Mouse (Mus musculus): ENCODE data around the gene Adam25. TPM values are rescaled to one million over a fixed set of nuclear protein-coding genes. Genes with fewer than 3 reads are reported as not detected.
"Not testable (repeated sequence)": the region's sequence is repeated elsewhere in the genome, so short reads cannot be mapped to it uniquely, and the experiment has no call there.

Gene Adam25
- total RNA-seq (2014; rRNA removed) (not detected in 2 replicates), polyA plus RNA-seq (2015; fragmentation: Nextera tagmentation; extraction: Ambion mirVana) (not detected in 2 replicates)

- 63% methylated on average over 1 of the region's 1 CpGs for WGBS
- not testable (repeated sequence) for H3K27me3 ChIP-seq (ENCODE audit: insufficient read depth, low read length); H3K27ac ChIP-seq; H3K4me1 ChIP-seq (ENCODE audit: insufficient read depth, low read length); ATAC-seq; H3K4me2 ChIP-seq (ENCODE audit: low read depth, low read length); H3K4me3 ChIP-seq (ENCODE audit: low read length); H3K9me3 ChIP-seq (ENCODE audit: low read length); DNase-seq (ENCODE audit: low spot score); H3K36me3 ChIP-seq (ENCODE audit: insufficient read depth, low read length); H3K9ac ChIP-seq (replicated peaks; ENCODE audit: low read length)
Observed at GRCm38 (mm10) chr8:40751908-40752307, at the start of gene Adam25. Gene Adam25, plus strand, starts transcription at chr8:40752208.

- not testable (repeated sequence) for H3K4me3 ChIP-seq (ENCODE audit: low read length); ATAC-seq; H3K9ac ChIP-seq (replicated peaks; ENCODE audit: low read length); H3K4me2 ChIP-seq (ENCODE audit: low read depth, low read length); H3K27ac ChIP-seq; H3K36me3 ChIP-seq (ENCODE audit: insufficient read depth, low read length); H3K4me1 ChIP-seq (ENCODE audit: insufficient read depth, low read length); H3K27me3 ChIP-seq (ENCODE audit: insufficient read depth, low read length); H3K9me3 ChIP-seq (ENCODE audit: low read length); DNase-seq (ENCODE audit: low spot score)
- WGBS: over 99% methylated on average over 4 of the region's 4 CpGs
Observed at GRCm38 (mm10) chr8:40715406-40715805, 36.6 kb upstream of the Adam25 start.

GRCm38 (mm10) chr8:40715986-40716385, 36.0 kb upstream of the Adam25 start:
- Histone ChIP-seq H3K27me3 (ENCODE audit: insufficient read depth, low read length) (no peaks in the 10 kb centered on the region), H3K36me3 (ENCODE audit: insufficient read depth, low read length) (no peaks in the 10 kb centered on the region), H3K27ac (no peak overlapping the region), H3K4me1 (ENCODE audit: insufficient read depth, low read length) (no peaks in the 10 kb centered on the region), H3K4me2 (ENCODE audit: low read depth, low read length) (no peak overlapping the region), H3K9me3 (ENCODE audit: low read length) (no peaks in the 10 kb centered on the region), H3K9ac (replicated peaks; ENCODE audit: low read length) (no peak overlapping the region), H3K4me3 (ENCODE audit: low read length) (no peak overlapping the region)
- WGBS: 86% methylated on average over 7 of the region's 7 CpGs
- no peak for DNase-seq (ENCODE audit: low spot score)
- no peak for TF ChIP-seq CTCF (IDR thresholded peaks at IDR 0.05; ENCODE audit: low read depth)
- no peak for ATAC-seq

DNA sequence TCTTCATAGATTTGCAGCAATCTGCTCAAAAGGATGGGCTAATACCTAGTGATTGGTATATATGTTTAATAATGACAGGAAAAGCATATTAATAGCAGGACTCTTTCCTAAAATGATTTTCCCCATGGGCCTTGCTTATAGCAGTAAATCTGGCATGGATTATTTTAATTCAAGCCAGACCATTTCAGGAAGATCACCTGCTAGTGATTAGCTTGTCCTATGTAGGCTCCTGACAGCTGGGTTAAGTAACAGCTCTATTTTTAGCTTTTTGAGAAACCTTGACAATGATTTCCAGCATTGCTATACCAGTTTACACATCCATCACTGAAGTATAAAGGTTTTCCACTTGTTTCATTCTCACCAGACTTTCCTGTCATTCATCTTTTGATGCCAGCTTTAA, 31.3 kb downstream of the Adam25 start:
- H3K4me2 ChIP-seq (ENCODE audit: low read depth, low read length): no peak overlapping the region
- no peak for ATAC-seq
- no peaks in the 10 kb centered on the region for H3K36me3 ChIP-seq (ENCODE audit: insufficient read depth, low read length)
- no peak for TF ChIP-seq CTCF (IDR thresholded peaks at IDR 0.05; ENCODE audit: low read depth)
- DNase-seq (ENCODE audit: low spot score): no peak
- no peaks in the 10 kb centered on the region for H3K27me3 ChIP-seq (ENCODE audit: insufficient read depth, low read length)
- H3K9ac ChIP-seq (replicated peaks; ENCODE audit: low read length): no peak overlapping the region
- H3K4me1 ChIP-seq (ENCODE audit: insufficient read depth, low read length): no peaks in the 10 kb centered on the region
- H3K27ac ChIP-seq: no peak overlapping the region
- no peaks in the 10 kb centered on the region for H3K9me3 ChIP-seq (ENCODE audit: low read length)
- no peak overlapping the region for H3K4me3 ChIP-seq (ENCODE audit: low read length)

- H3K9me3 ChIP-seq (ENCODE audit: low read length); ATAC-seq; H3K9ac ChIP-seq (replicated peaks; ENCODE audit: low read length); H3K4me2 ChIP-seq (ENCODE audit: low read depth, low read length); H3K27me3 ChIP-seq (ENCODE audit: insufficient read depth, low read length); H3K4me1 ChIP-seq (ENCODE audit: insufficient read depth, low read length); H3K4me3 ChIP-seq (ENCODE audit: low read length); H3K27ac ChIP-seq; H3K36me3 ChIP-seq (ENCODE audit: insufficient read depth, low read length); DNase-seq (ENCODE audit: low spot score): not testable (repeated sequence)
- WGBS: 70% methylated on average over 1 of the region's 1 CpGs
Observed at GRCm38 (mm10) chr8:40792973-40793372, 41.0 kb downstream of the Adam25 start, which contains the start of gene Adam20. Gene Adam20, plus strand, starts transcription at chr8:40793273.

GRCm38 (mm10) chr8:40803379-40804079, 51.5 kb downstream of the Adam25 start:
- H3K27ac ChIP-seq: no peak overlapping the region
- DNase-seq (ENCODE audit: low spot score) (no peak), ATAC-seq (no peak)
- WGBS: 94% methylated on average over 2 of the region's 2 CpGs
- H3K9me3 ChIP-seq (ENCODE audit: low read length): no peaks in the 10 kb centered on the region
- no peaks in the 10 kb centered on the region for H3K4me1 ChIP-seq (ENCODE audit: insufficient read depth, low read length)
- H3K4me2 ChIP-seq (ENCODE audit: low read depth, low read length): no peak overlapping the region
- H3K9ac ChIP-seq (replicated peaks; ENCODE audit: low read length): no peak overlapping the region
- H3K27me3 ChIP-seq (ENCODE audit: insufficient read depth, low read length): no peaks in the 10 kb centered on the region
- no peak for TF ChIP-seq CTCF (IDR thresholded peaks at IDR 0.05; ENCODE audit: low read depth)
- H3K4me3 ChIP-seq (ENCODE audit: low read length): no peak overlapping the region
- no peaks in the 10 kb centered on the region for H3K36me3 ChIP-seq (ENCODE audit: insufficient read depth, low read length)

Other genes starting within 250 kb of the Adam25 start
- not detected in 2 replicates for gene Adam24, start 77.1 kb upstream of the Adam25 start, total RNA-seq (2014; rRNA removed)
- not detected in 2 replicates for gene Adam24, start 77.1 kb upstream of the Adam25 start, polyA plus RNA-seq (2015; fragmentation: Nextera tagmentation; extraction: Ambion mirVana)
- not detected in 2 replicates for gene Adam20, start 41.1 kb downstream of the Adam25 start, total RNA-seq (2014; rRNA removed)
- not detected in 2 replicates for gene Adam20, start 41.1 kb downstream of the Adam25 start, polyA plus RNA-seq (2015; fragmentation: Nextera tagmentation; extraction: Ambion mirVana)
- not detected in 2 replicates for gene Adam39, start 70.8 kb downstream of the Adam25 start, total RNA-seq (2014; rRNA removed)
- not detected in 2 replicates for gene Adam39, start 70.8 kb downstream of the Adam25 start, polyA plus RNA-seq (2015; fragmentation: Nextera tagmentation; extraction: Ambion mirVana)

Data from hindbrain, postnatal 0 days (tissue).